Mouse (Mus musculus): Measurements from ENCODE around the gene A4gnt. TPM values are rescaled to one million over a fixed set of nuclear protein-coding genes. Genes with fewer than 3 reads are reported as not detected.

Gene A4gnt
- polyA plus RNA-seq, 1 experiment from 2014 or later = not detected

Other genes starting within 250 kb of the A4gnt start
- 14.1 and 16.4 TPM in 2 replicates for gene Mras, start 175.1 kb upstream of the A4gnt start, polyA plus RNA-seq (2014; fragmentation: Nextera tagmentation; extraction: Ambion mirVana)
- gene Nme9, start 161.0 kb upstream of the A4gnt start, polyA plus RNA-seq (2014; fragmentation: Nextera tagmentation; extraction: Ambion mirVana) = 0.31 TPM in 1 of 2 replicates, not detected in the other
- gene Armc8, start 43.6 kb upstream of the A4gnt start, polyA plus RNA-seq (2014; fragmentation: Nextera tagmentation; extraction: Ambion mirVana) = 20.5 and 20.6 TPM in 2 replicates
- 31.2 and 35.4 TPM in 2 replicates for gene Dbr1, start 36.7 kb upstream of the A4gnt start, polyA plus RNA-seq (2014; fragmentation: Nextera tagmentation; extraction: Ambion mirVana)
- 19.1 and 22.9 TPM in 2 replicates for gene Dzip1l, start 17.0 kb downstream of the A4gnt start, polyA plus RNA-seq (2014; fragmentation: Nextera tagmentation; extraction: Ambion mirVana)
- not detected in 2 replicates for gene Cldn18, start 104.8 kb downstream of the A4gnt start, polyA plus RNA-seq (2014; fragmentation: Nextera tagmentation; extraction: Ambion mirVana)

Data from limb, embryonic 11.5 days (tissue).